ENCODE assay signal across 18 mouse cellular contexts in the genomic region with DNA sequence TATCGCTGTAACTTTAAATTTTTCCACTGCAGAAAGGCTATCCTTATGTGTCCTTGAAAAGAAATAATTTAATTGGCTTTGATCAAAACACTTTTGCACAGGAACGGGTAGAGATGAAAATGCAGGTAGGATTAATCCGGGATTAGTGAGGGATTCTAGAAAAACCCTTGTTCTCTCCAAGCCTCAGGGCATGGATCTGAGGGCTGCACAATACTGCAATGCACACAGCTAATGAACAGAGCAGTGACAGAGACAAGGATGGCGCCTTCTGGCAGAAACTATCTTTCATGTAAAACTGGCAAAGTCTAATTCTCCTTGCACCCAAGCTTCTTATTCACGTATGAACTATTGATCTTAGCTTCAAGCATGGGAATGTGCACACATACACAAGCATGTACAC.
DNase-seq lines count a peak whose midpoint lies in the region; ATAC-seq and TF ChIP-seq lines count a peak whose summit lies in the region.
"Had no signal": no experiment of that assay in that cellular context is flagged by ENCODE, and none has a peak within 500 bp of the region (broad histone marks: within the 10 kb centered on the region; RNA-seq: fewer than 3 reads in every experiment).

No protein-coding gene starts in this region.

- no peak overlapping the region for H3K4me3 ChIP-seq in midbrain, embryonic 14.5 days (replicated peaks; ENCODE audit: low read depth, low read length)
- no peak overlapping the region for H3K4me3 ChIP-seq in midbrain, embryonic 16.5 days (ENCODE audit: low read depth, low read length)
- no peak overlapping the region for H3K4me3 ChIP-seq in midbrain, postnatal 0 days (ENCODE audit: low read depth, low read length)
- H3K4me3 ChIP-seq in midbrain, embryonic 10.5 days = no peak overlapping the region
- H3K4me3 ChIP-seq in kidney, adult 2 months (ENCODE audit: insufficient read depth, low read depth, low read length) = no peak overlapping the region
- H3K4me3 ChIP-seq: embryonic facial prominence, embryonic 10.5 days; embryonic facial prominence, embryonic 12.5 days; forebrain, embryonic 13.5 days; forebrain, embryonic 15.5 days had no signal

- peak; percentile 43 for DNase-seq in midbrain, embryonic 14.5 days
- no peak for DNase-seq in midbrain, postnatal 0 days (ENCODE audit: low spot score)
- DNase-seq in midbrain, embryonic 10.5 days (ENCODE audit: low spot score) = no peak
- peak; percentile 1 for DNase-seq in gonadal fat pad, adult 2 months (ENCODE audit: low read depth)
- DNase-seq in kidney, adult 2 months = no peak
- DNase-seq: adrenal gland, adult 2 months; adrenal gland, postnatal 10 days; adrenal gland, postnatal 25 days; cerebellum, adult 11-12 months; cerebellum, adult 2 months; cerebellum, adult 9-10 months; cerebellum, postnatal 10 days; cerebellum, postnatal 25 days had no signal

- 61% methylated on average over 5 of the region's 5 CpGs for WGBS in midbrain, embryonic 14.5 days
- 57% methylated on average over 5 of the region's 5 CpGs for WGBS in midbrain, embryonic 16.5 days
- WGBS in midbrain, postnatal 0 days = 53% methylated on average over 5 of the region's 5 CpGs
- 75% methylated on average over 5 of the region's 5 CpGs for WGBS in midbrain, embryonic 10.5 days
- 87% methylated on average over 5 of the region's 5 CpGs for WGBS in kidney, adult 2 months

- no peaks in the 10 kb centered on the region for H3K36me3 ChIP-seq in midbrain, embryonic 14.5 days (ENCODE audit: control insufficient read depth, insufficient read depth, low read length)
- no peaks in the 10 kb centered on the region for H3K36me3 ChIP-seq in midbrain, embryonic 16.5 days (ENCODE audit: control insufficient read depth, insufficient read depth, low read length)
- no peaks in the 10 kb centered on the region for H3K36me3 ChIP-seq in midbrain, postnatal 0 days (ENCODE audit: insufficient read depth, low read length)
- H3K36me3 ChIP-seq in midbrain, embryonic 10.5 days = no peaks in the 10 kb centered on the region
- H3K36me3 ChIP-seq in kidney, adult 2 months (ENCODE audit: control insufficient read depth, insufficient read depth, low read length) = no peaks in the 10 kb centered on the region
- H3K36me3 ChIP-seq: embryonic facial prominence, embryonic 10.5 days; embryonic facial prominence, embryonic 12.5 days; forebrain, embryonic 15.5 days had no signal

- H3K9me3 ChIP-seq in midbrain, embryonic 14.5 days (ENCODE audit: control insufficient read depth, low read length) = no peaks in the 10 kb centered on the region
- H3K9me3 ChIP-seq in midbrain, embryonic 16.5 days (replicated peaks; ENCODE audit: control insufficient read depth, low read length, poor library complexity, severe bottlenecking) = no peaks in the 10 kb centered on the region
- no peaks in the 10 kb centered on the region for H3K9me3 ChIP-seq in midbrain, postnatal 0 days (ENCODE audit: low read length)
- no peaks in the 10 kb centered on the region for H3K9me3 ChIP-seq in midbrain, embryonic 10.5 days (replicated peaks)
- H3K9me3 ChIP-seq: embryonic facial prominence, embryonic 10.5 days; embryonic facial prominence, embryonic 12.5 days; forebrain, embryonic 13.5 days; forebrain, embryonic 15.5 days had no signal

- H3K27ac ChIP-seq in midbrain, embryonic 14.5 days (replicated peaks; ENCODE audit: low read depth, low read length) = no peak overlapping the region
- H3K27ac ChIP-seq in midbrain, embryonic 16.5 days (ENCODE audit: low read length) = no peak overlapping the region
- no peak overlapping the region for H3K27ac ChIP-seq in midbrain, postnatal 0 days (ENCODE audit: low read depth, low read length)
- H3K27ac ChIP-seq in midbrain, embryonic 10.5 days (replicated peaks) = no peak overlapping the region
- H3K27ac ChIP-seq in kidney, adult 2 months (ENCODE audit: insufficient read depth, low read depth, low read length) = no peak overlapping the region
- H3K27ac ChIP-seq: embryonic facial prominence, embryonic 10.5 days; embryonic facial prominence, embryonic 12.5 days; forebrain, embryonic 13.5 days; forebrain, embryonic 15.5 days had no signal

- TF ChIP-seq POLR2A in kidney, adult 2 months (IDR thresholded peaks at IDR 0.05; ENCODE audit: low read depth, low read length) = no peak

- no peaks in the 10 kb centered on the region for H3K27me3 ChIP-seq in midbrain, embryonic 14.5 days (ENCODE audit: control insufficient read depth, insufficient read depth, low read length)
- H3K27me3 ChIP-seq in midbrain, embryonic 16.5 days (ENCODE audit: control insufficient read depth, insufficient read depth, low read depth, low read length) = no peaks in the 10 kb centered on the region
- H3K27me3 ChIP-seq in midbrain, postnatal 0 days (ENCODE audit: insufficient read depth, low read length) = no peaks in the 10 kb centered on the region
- H3K27me3 ChIP-seq in midbrain, embryonic 10.5 days (ENCODE audit: low read depth, poor library complexity, severe bottlenecking) = no peaks in the 10 kb centered on the region
- no peaks in the 10 kb centered on the region for H3K27me3 ChIP-seq in kidney, adult 2 months (replicated peaks; ENCODE audit: control insufficient read depth, insufficient read depth, low read length)
- H3K27me3 ChIP-seq: embryonic facial prominence, embryonic 12.5 days; forebrain, embryonic 13.5 days; forebrain, embryonic 15.5 days had no signal

- H3K4me2 ChIP-seq in midbrain, embryonic 14.5 days (ENCODE audit: low read length) = no peak overlapping the region
- no peak overlapping the region for H3K4me2 ChIP-seq in midbrain, embryonic 16.5 days (ENCODE audit: low read length)
- no peak overlapping the region for H3K4me2 ChIP-seq in midbrain, postnatal 0 days (ENCODE audit: low read depth, low read length, poor library complexity, severe bottlenecking)
- H3K4me2 ChIP-seq: embryonic facial prominence, embryonic 12.5 days; forebrain, embryonic 13.5 days; forebrain, embryonic 15.5 days had no signal

- no peaks in the 10 kb centered on the region for H3K4me1 ChIP-seq in midbrain, embryonic 14.5 days (ENCODE audit: control insufficient read depth, insufficient read depth, low read length)
- no peaks in the 10 kb centered on the region for H3K4me1 ChIP-seq in midbrain, embryonic 16.5 days (ENCODE audit: control insufficient read depth, insufficient read depth, low read length)
- H3K4me1 ChIP-seq in midbrain, postnatal 0 days (ENCODE audit: insufficient read depth, low read length) = no peaks in the 10 kb centered on the region
- no peaks in the 10 kb centered on the region for H3K4me1 ChIP-seq in midbrain, embryonic 10.5 days
- no peaks in the 10 kb centered on the region for H3K4me1 ChIP-seq in kidney, adult 2 months (ENCODE audit: control insufficient read depth, insufficient read depth, low read length)
- H3K4me1 ChIP-seq: embryonic facial prominence, embryonic 10.5 days; embryonic facial prominence, embryonic 12.5 days; forebrain, embryonic 13.5 days; forebrain, embryonic 15.5 days had no signal

- no peak for ATAC-seq in midbrain, embryonic 14.5 days (ENCODE audit: low FRiP score, low TSS enrichment)
- no peak for ATAC-seq in midbrain, embryonic 16.5 days
- ATAC-seq in midbrain, postnatal 0 days (ENCODE audit: low FRiP score) = peak; percentile 31; the same call in 1 of the 2 replicates
- ATAC-seq: forebrain, embryonic 13.5 days; forebrain, embryonic 15.5 days had no signal

- H3K9ac ChIP-seq in midbrain, embryonic 14.5 days (replicated peaks; ENCODE audit: low read length) = no peak overlapping the region
- no peak overlapping the region for H3K9ac ChIP-seq in midbrain, embryonic 16.5 days (ENCODE audit: low read depth, low read length)
- no peak overlapping the region for H3K9ac ChIP-seq in midbrain, postnatal 0 days (replicated peaks; ENCODE audit: low read length, poor library complexity, severe bottlenecking)
- H3K9ac ChIP-seq: embryonic facial prominence, embryonic 12.5 days; forebrain, embryonic 13.5 days; forebrain, embryonic 15.5 days had no signal

- no peak for TF ChIP-seq CTCF in midbrain, postnatal 0 days (IDR thresholded peaks at IDR 0.05)
- TF ChIP-seq CTCF in kidney, adult 2 months (conservative IDR thresholded peaks at IDR 0.05; ENCODE audit: insufficient read depth, insufficient read length, low read depth, low read length) = no peak

Comparison
In these comparisons a context has a peak if more than half of its experiments do, and no peak if none do; other contexts are left out.
1. DNase-seq: peak in midbrain, embryonic 14.5 days (single experiment) and gonadal fat pad, adult 2 months (single experiment); none in midbrain, postnatal 0 days (single experiment), midbrain, embryonic 10.5 days (single experiment) and kidney, adult 2 months (single experiment).